Mouse (Mus musculus) thymus, adult 2 months (tissue): ENCODE results near the gene Alkbh5. TPM values are rescaled to one million over a fixed set of nuclear protein-coding genes. Genes with fewer than 3 reads are reported as not detected.
A peak's percentile ranks its signal among the peaks of the same experiment; 100 is the strongest.
"Not testable (repeated sequence)": the region's sequence is repeated elsewhere in the genome, so short reads cannot be mapped to it uniquely, and the experiment has no call there.

ENCODE experiments used
- DNase-seq: peaks from one replicate; pipeline ENCODE4 v3.0.0; 2021
- H3K27ac ChIP-seq: fragments of 200-500 bp; 2 replicates; pipeline ENCODE4 v1.5.1; 2012; ENCODE audit warnings: low read length, control low read depth; ENCODE audit not compliant: control insufficient read depth, insufficient read depth
- H3K27me3 ChIP-seq: fragments of 200-500 bp; 2 replicates; pipeline ENCODE4 v1.6.1; 2012; ENCODE audit warnings: mild to moderate bottlenecking, low read length, moderate library complexity, mixed read lengths; ENCODE audit not compliant: control insufficient read depth, insufficient read depth
- H3K36me3 ChIP-seq: fragments of 200-500 bp; 2 replicates; pipeline ENCODE4 v1.6.1; 2012; ENCODE audit warnings: mild to moderate bottlenecking, low read length, moderate library complexity; ENCODE audit not compliant: control insufficient read depth, insufficient read depth
- H3K4me1 ChIP-seq: fragments of 200-500 bp; replicated peaks from 2 replicates; pipeline ENCODE4 v1.6.1; 2012; ENCODE audit warnings: low read length; ENCODE audit not compliant: control insufficient read depth, insufficient read depth
- H3K4me3 ChIP-seq: fragments of 200-500 bp; 2 replicates; pipeline ENCODE4 v1.5.1; 2012; ENCODE audit warnings: mild to moderate bottlenecking, low read length, control low read depth, moderate library complexity; ENCODE audit not compliant: control insufficient read depth, insufficient read depth
- CTCF ChIP-seq: fragments of 200-500 bp; IDR thresholded peaks from 2 replicates; pipeline ENCODE4 v1.5.1; 2012; ENCODE audit warnings: mild to moderate bottlenecking, control low read depth, low read length, moderate library complexity, borderline replicate concordance; ENCODE audit not compliant: control insufficient read depth, poor library complexity, insufficient read depth; ENCODE audit errors: extremely low read depth
- POLR2A ChIP-seq: fragments of 200-500 bp; IDR thresholded peaks from 2 replicates; pipeline ENCODE4 v1.6.1; 2012; ENCODE audit warnings: mild to moderate bottlenecking, low read length, control low read depth, moderate library complexity; ENCODE audit not compliant: control insufficient read depth, poor library complexity, insufficient read depth; ENCODE audit errors: extremely low read depth
- WGBS: fragments of 180-500 bp; shearing (Covaris S2); methylation state at CpG from one replicate; pipeline ENCODE4 v1.1.7; 2018; 5-methylcytosine and 5-hydroxymethylcytosine counted together
- polyA plus RNA-seq: library from polyadenylated mRNA; depleted of rRNA; stranded (reverse); fragments of >200 nt; gene quantifications from 2 replicates; pipeline ENCODE4 v1.2.3, GENCODE M21; 2012

Gene Alkbh5
- polyA plus RNA-seq, 1 experiment = 29.0 TPM

GRCm38 (mm10) chr11:60541831-60542230 lies 5.7 kb downstream of the Alkbh5 start:
- DNase-seq = no peak
- TF ChIP-seq CTCF (no peak), POLR2A (no peak)
- Histone ChIP-seq H3K4me3 (no peak overlapping the region), H3K4me1 (peaks cover 7% of the 10 kb centered on the region), H3K27me3 (no peaks in the 10 kb centered on the region), H3K36me3 (0 out of 2 replicates have a peak, but pooled peaks cover 2% of the 10 kb centered on the region), H3K27ac (no peak overlapping the region)
- 91% methylated on average over 6 of the region's 6 CpGs for WGBS

- not testable (repeated sequence) for H3K4me1 ChIP-seq, DNase-seq, H3K27ac ChIP-seq, H3K4me3 ChIP-seq, H3K27me3 ChIP-seq
- 98% methylated on average over 5 of the region's 5 CpGs for WGBS
- peaks cover 12% of the 10 kb centered on the region for H3K36me3 ChIP-seq
Observed at GRCm38 (mm10) chr11:60543211-60543610, 7.0 kb downstream of the Alkbh5 start.

- 95% methylated on average over 4 of the region's 4 CpGs for WGBS
- Histone ChIP-seq H3K27ac (no peak overlapping the region), H3K4me3 (no peak overlapping the region), H3K27me3 (no peaks in the 10 kb centered on the region), H3K4me1 (peaks cover 2% of the 10 kb centered on the region; the same call in 1 of the 2 replicates), H3K36me3 (peaks cover 27% of the 10 kb centered on the region)
- TF ChIP-seq CTCF = no peak
- TF ChIP-seq POLR2A = no peak
- DNase-seq = no peak
Observed at GRCm38 (mm10) chr11:60545433-60545832, 9.3 kb downstream of the Alkbh5 start.

- TF ChIP-seq CTCF = no peak
- no peak for TF ChIP-seq POLR2A
- H3K4me1 ChIP-seq = no peaks in the 10 kb centered on the region
- H3K27me3 ChIP-seq = no peaks in the 10 kb centered on the region
- no peak overlapping the region for H3K4me3 ChIP-seq
- H3K36me3 ChIP-seq = peaks cover 46% of the 10 kb centered on the region
- no peak for DNase-seq
- WGBS = 94% methylated on average over 3 of the region's 3 CpGs
- no peak overlapping the region for H3K27ac ChIP-seq
Observed at GRCm38 (mm10) chr11:60548112-60548511, 11.9 kb downstream of the Alkbh5 start.

- H3K27ac ChIP-seq = no peak overlapping the region
- no peaks in the 10 kb centered on the region for H3K4me1 ChIP-seq
- TF ChIP-seq CTCF = no peak
- TF ChIP-seq POLR2A = no peak
- DNase-seq = no peak
- H3K27me3 ChIP-seq = no peaks in the 10 kb centered on the region
- peaks cover 80% of the 10 kb centered on the region for H3K36me3 ChIP-seq
- H3K4me3 ChIP-seq = no peak overlapping the region
Observed at GRCm38 (mm10) chr11:60553091-60553490, 16.9 kb downstream of the Alkbh5 start.

GRCm38 (mm10) chr11:60557675-60558074 lies 21.5 kb downstream of the Alkbh5 start:
- TF ChIP-seq POLR2A = no peak
- no peak for TF ChIP-seq CTCF
- H3K36me3 ChIP-seq = peaks cover 49% of the 10 kb centered on the region
- 96% methylated on average over 3 of the region's 3 CpGs for whole genome bisulfite sequencing

GRCm38 (mm10) chr11:60559342-60559741 lies 23.2 kb downstream of the Alkbh5 start:
- WGBS = 14% methylated on average over 3 of the region's 3 CpGs
- TF ChIP-seq POLR2A = no peak
- TF ChIP-seq CTCF = peak; percentile 63; the same call in 1 of the 2 replicates
- DNase-seq = peak; percentile 75
- Histone ChIP-seq H3K27me3 (no peaks in the 10 kb centered on the region), H3K36me3 (peaks cover 33% of the 10 kb centered on the region), H3K27ac (no peak overlapping the region), H3K4me3 (no peak overlapping the region), H3K4me1 (no peaks in the 10 kb centered on the region)

More at GRCm38 (mm10) chr11:60557675-60558074, 21.5 kb downstream of the Alkbh5 start:
- DNase-seq = no peak
- Histone ChIP-seq H3K4me1 (no peaks in the 10 kb centered on the region), H3K27ac (no peak overlapping the region), H3K27me3 (no peaks in the 10 kb centered on the region), H3K4me3 (no peak overlapping the region)

- WGBS = 88% methylated on average over 12 of the region's 12 CpGs
Observed at GRCm38 (mm10) chr11:60574006-60574405, 37.8 kb downstream of the Alkbh5 start.

More at GRCm38 (mm10) chr11:60574006-60574405, 37.8 kb downstream of the Alkbh5 start:
- not testable (repeated sequence) for H3K36me3 ChIP-seq, H3K4me3 ChIP-seq, DNase-seq, H3K27ac ChIP-seq, H3K27me3 ChIP-seq, H3K4me1 ChIP-seq
